Mouse (Mus musculus) forebrain, postnatal 0 days (tissue): ENCODE results near the gene Rnf38. TPM values are rescaled to one million over a fixed set of nuclear protein-coding genes. Genes with fewer than 3 reads are reported as not detected.

Source experiments
- ATAC-seq: fragments of 200-750 bp; cut with Nextera tagmentation; 2 replicates; pipeline ENCODE4 v1.8.0; 2017; ENCODE audit warnings: mild to moderate bottlenecking, moderate library complexity
- DNase-seq: peaks from one replicate; pipeline ENCODE4 v3.0.0-alpha.2; 2015
- H3K27ac ChIP-seq: fragments of 300-500 bp; sonication (generic); 2 replicates; pipeline ENCODE4 v1.5.1; 2014; ENCODE audit warnings: low read depth, mild to moderate bottlenecking, antibody characterized with exemption, low read length, moderate library complexity, mixed read lengths
- H3K27me3 ChIP-seq: fragments of 300-500 bp; sonication (generic); 2 replicates; pipeline ENCODE4 v1.6.1; 2014; ENCODE audit warnings: mild to moderate bottlenecking, low read length, mixed read lengths; ENCODE audit not compliant: insufficient read depth
- H3K36me3 ChIP-seq: fragments of 300-500 bp; sonication (generic); 2 replicates; pipeline ENCODE4 v1.6.1; 2014; ENCODE audit warnings: mild to moderate bottlenecking, moderate library complexity; ENCODE audit not compliant: insufficient read depth
- H3K4me1 ChIP-seq: fragments of 300-500 bp; sonication (generic); 2 replicates; pipeline ENCODE4 v1.6.1; 2014; ENCODE audit warnings: antibody characterized with exemption; ENCODE audit not compliant: insufficient read depth
- H3K4me2 ChIP-seq: fragments of 300-500 bp; sonication (generic); 2 replicates; pipeline ENCODE4 v1.6.1; 2014; ENCODE audit warnings: low read depth, mild to moderate bottlenecking, moderate library complexity
- H3K4me3 ChIP-seq: fragments of 300-500 bp; sonication (generic); 2 replicates; pipeline ENCODE4 v1.5.1; 2014; ENCODE audit warnings: low read depth, low read length, mixed read lengths
- H3K9ac ChIP-seq: fragments of 300-500 bp; sonication (generic); 2 replicates; pipeline ENCODE4 v1.6.1; 2014; ENCODE audit warnings: mild to moderate bottlenecking
- H3K9me3 ChIP-seq: fragments of 300-500 bp; sonication (generic); 2 replicates; pipeline ENCODE4 v1.6.1; 2016; ENCODE audit warnings: low read length
- CTCF ChIP-seq: sonication (generic); IDR thresholded peaks from 2 replicates; pipeline ENCODE4 v1.5.1; 2016; ENCODE audit warnings: antibody characterized with exemption, control low read depth, low read depth
- WGBS: fragments of 180-500 bp; shearing (Covaris S2); extraction: QIAGEN DNeasy Blood & Tissue Kit; methylation state at CpG from one replicate; pipeline ENCODE4 v1.1.7; 2014; 5-methylcytosine and 5-hydroxymethylcytosine counted together
- polyA plus RNA-seq: library from polyadenylated mRNA; unstranded; fragments of >200 nt; fragmentation: Nextera tagmentation; extraction: Ambion mirVana; gene quantifications from 2 replicates; pipeline ENCODE4 v1.2.1, GENCODE M21; 2015
- total RNA-seq: library from RNA; depleted of rRNA; stranded (reverse); fragments of >200 nt; gene quantifications from 2 replicates; pipeline ENCODE4 v1.2.3, GENCODE M21; 2014

Rnf38 gene
- total and polyA plus RNA-seq, 2 experiments from 2014 or later = 17.6 to 82.7 TPM

DNA sequence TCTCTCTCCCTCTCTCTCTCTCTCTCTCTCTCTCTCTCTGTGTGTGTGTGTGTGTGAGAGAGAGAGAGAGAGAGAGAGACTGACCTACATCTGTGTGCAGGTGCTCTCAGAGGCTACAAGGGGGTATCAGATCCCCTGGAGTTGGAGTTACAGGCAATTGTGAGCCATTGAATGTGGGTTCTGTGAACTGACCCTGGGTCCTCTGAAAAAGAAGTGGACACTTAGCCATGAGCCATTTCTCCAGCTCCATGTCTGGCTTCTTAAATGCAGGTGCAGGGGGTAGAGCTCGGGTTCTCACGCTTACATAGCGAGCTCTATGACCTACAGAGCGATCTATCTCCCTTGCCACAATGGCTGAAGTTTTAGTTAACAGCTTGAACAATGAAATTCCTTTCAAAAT, 25.5 kb upstream of the Rnf38 start:
- no peak overlapping the region for H3K4me2 ChIP-seq
- H3K4me3 ChIP-seq = no peak overlapping the region
- DNase-seq (no peak), ATAC-seq (no peak)
- no peaks in the 10 kb centered on the region for H3K36me3 ChIP-seq
- H3K27me3 ChIP-seq = no peaks in the 10 kb centered on the region
- no peaks in the 10 kb centered on the region for H3K4me1 ChIP-seq
- WGBS = 72% methylated on average over 4 of the region's 4 CpGs
- H3K9ac ChIP-seq = no peak overlapping the region
- no peak for TF ChIP-seq CTCF
- H3K9me3 ChIP-seq = no peaks in the 10 kb centered on the region
- no peak overlapping the region for H3K27ac ChIP-seq

DNA sequence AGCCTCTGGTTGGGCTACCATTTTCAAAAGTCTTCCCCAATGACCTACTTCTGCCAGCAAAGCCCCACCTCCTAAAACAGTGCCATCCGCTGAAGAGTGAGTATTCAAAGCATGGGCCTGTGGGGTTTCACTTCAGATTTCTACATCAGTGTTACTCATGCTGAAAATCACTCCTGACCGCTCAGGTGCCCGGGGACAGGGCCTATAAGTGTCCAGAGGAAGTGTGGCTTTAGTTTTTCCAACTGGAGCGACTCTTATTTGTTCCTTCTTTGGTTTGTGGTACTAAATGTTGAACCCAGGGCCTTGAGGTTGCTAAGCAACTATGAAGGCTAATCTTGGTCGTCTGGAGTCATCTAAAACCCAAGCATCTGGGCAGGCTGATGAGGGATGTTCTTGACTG, 21.0 kb upstream of the Rnf38 start:
- ATAC-seq (no peak), DNase-seq (no peak)
- Histone ChIP-seq H3K27ac (no peak overlapping the region), H3K4me1 (0 out of 2 replicates have a peak, but pooled peaks cover 4% of the 10 kb centered on the region), H3K36me3 (no peaks in the 10 kb centered on the region), H3K4me3 (no peak overlapping the region), H3K9ac (no peak overlapping the region), H3K4me2 (no peak overlapping the region), H3K9me3 (no peaks in the 10 kb centered on the region), H3K27me3 (no peaks in the 10 kb centered on the region)
- WGBS = 77% methylated on average over 5 of the region's 5 CpGs
- TF ChIP-seq CTCF = no peak

DNA sequence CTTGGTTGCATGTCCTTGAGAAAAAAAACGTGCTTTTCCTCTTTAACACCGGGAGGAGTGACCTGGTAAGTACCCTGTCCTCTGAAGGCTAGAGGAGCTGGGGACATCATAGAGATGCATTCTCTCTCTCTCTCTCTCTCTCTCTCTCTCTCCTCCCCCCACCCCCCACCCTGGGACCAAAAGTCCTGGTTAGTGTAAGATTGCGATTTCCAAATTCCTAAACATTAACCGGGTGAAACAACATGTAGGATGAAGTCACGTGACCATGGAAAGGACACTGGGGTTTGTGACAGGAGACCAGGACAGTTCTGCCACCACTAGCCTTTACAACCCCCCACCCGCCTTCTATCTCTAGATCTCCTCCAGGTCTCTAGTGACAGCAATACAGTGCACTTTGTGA, 19.6 kb upstream of the Rnf38 start:
- WGBS = 19% methylated on average over 6 of the region's 6 CpGs
- no peaks in the 10 kb centered on the region for H3K36me3 ChIP-seq
- DNase-seq = no peak
- no peak for TF ChIP-seq CTCF
- no peak overlapping the region for H3K27ac ChIP-seq
- no peak overlapping the region for H3K4me3 ChIP-seq
- H3K4me1 ChIP-seq = 0 out of 2 replicates have a peak, but pooled peaks cover 4% of the 10 kb centered on the region
- H3K4me2 ChIP-seq = no peak overlapping the region
- no peak overlapping the region for H3K9ac ChIP-seq
- no peaks in the 10 kb centered on the region for H3K9me3 ChIP-seq
- no peaks in the 10 kb centered on the region for H3K27me3 ChIP-seq
- no peak for ATAC-seq

DNA sequence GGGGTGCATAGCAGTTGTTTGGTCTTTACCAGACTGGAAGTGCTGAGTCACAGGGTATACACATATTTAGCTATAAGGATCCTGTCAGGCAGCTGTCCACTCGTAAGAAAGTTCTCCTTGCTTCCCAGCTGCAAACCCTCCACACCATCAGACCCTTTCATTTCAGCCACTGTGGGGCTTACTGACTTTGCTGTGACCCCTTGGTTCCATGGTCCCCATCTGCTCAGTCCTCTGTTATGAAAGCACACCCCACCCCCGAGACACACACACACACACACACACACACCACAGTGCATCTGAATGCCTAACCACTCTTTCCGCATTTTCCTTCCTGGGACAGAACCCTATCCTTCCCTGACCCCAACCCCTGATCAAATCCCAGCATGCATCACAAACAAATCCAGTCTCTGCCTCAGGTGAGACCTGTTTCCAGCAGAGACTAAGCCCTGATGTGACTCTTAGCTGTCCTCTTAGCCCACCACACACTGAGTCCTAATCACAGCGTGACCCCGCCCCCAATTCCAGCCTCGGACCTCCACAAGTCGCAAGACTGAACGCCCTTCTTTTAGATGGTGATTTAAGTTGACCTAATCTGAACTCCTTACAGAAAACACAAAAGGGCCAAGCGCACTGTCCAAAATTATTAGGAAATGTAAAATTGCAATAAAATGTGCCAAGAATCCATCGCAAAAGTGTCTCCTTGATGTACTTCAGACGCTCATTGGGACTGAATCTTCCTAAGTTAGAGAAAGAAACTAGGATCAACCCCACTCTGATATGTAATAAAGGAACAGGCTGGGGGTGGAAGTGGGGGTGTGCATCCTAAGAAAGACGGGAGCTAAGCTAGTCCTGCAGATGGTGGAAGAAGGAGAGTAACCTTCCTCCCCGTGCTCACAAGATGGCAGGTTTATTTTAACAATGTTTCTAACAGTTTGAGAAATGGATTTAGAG, 18.7 kb upstream of the Rnf38 start:
- 12% methylated on average over 13 of the region's 13 CpGs for whole genome bisulfite sequencing
- ATAC-seq = no peak
- no peaks in the 10 kb centered on the region for H3K9me3 ChIP-seq

DNA sequence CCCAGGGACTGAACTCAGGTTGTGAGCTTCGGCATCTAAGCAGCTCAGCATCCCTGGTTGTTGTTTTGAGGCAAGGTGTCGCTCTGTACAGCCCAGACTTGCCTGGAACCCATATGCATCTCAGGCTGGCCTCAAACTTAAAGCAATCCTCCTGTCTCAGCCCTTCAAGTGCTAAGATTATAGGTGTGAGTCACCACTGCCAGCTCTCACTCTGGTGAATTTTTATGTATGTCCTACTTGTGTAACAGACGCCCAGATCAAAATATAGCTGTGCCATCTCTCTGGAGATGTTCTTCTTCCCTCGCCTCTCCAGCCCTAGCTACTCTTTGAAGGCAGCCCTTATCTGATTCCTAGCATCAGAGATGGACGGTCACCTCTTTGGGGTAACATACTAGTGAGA, 17.9 kb upstream of the Rnf38 start:
- H3K36me3 ChIP-seq = no peaks in the 10 kb centered on the region

More for the DNA sequence above, 18.7 kb upstream of the Rnf38 start:
- H3K4me3 ChIP-seq = no peak overlapping the region
- no peak overlapping the region for H3K4me2 ChIP-seq
- peaks cover 7% of the 10 kb centered on the region; the same call in 1 of the 2 replicates for H3K4me1 ChIP-seq
- no peak overlapping the region for H3K27ac ChIP-seq
- no peak for DNase-seq
- H3K27me3 ChIP-seq = no peaks in the 10 kb centered on the region
- H3K36me3 ChIP-seq = no peaks in the 10 kb centered on the region
- TF ChIP-seq CTCF = no peak
- H3K9ac ChIP-seq = no peak overlapping the region

DNA sequence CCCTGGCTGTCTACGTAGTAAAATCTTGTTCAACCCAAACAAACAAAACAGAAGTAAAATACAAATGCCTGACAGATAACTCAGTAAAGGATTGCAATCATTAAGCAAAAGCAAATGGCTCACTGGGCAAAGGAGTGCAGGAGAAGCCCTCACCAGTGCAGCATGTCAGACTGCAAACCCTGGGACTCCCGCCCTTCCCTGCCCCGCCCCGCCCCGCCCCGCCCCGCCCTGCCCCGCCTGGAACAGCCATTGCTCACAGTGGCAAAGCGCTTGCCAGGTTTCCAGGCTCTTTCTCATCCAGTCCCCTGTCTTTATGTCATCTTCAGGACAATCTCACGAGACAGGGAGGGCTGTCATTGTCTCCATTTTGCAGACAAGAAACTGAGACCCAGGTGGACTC, 16.1 kb upstream of the Rnf38 start:
- WGBS = 9% methylated on average over 10 of the region's 10 CpGs
- H3K36me3 ChIP-seq = no peaks in the 10 kb centered on the region

More for the DNA sequence above, 17.9 kb upstream of the Rnf38 start:
- peaks cover 9% of the 10 kb centered on the region; the same call in 1 of the 2 replicates for H3K4me1 ChIP-seq
- TF ChIP-seq CTCF = no peak
- H3K4me2 ChIP-seq = no peak overlapping the region
- WGBS = 88% methylated on average over 5 of the region's 5 CpGs
- no peaks in the 10 kb centered on the region for H3K9me3 ChIP-seq
- no peak for DNase-seq
- no peaks in the 10 kb centered on the region for H3K27me3 ChIP-seq
- H3K27ac ChIP-seq = no peak overlapping the region
- no peak overlapping the region for H3K4me3 ChIP-seq
- H3K9ac ChIP-seq = no peak overlapping the region
- no peak for ATAC-seq

More for the DNA sequence above, 16.1 kb upstream of the Rnf38 start:
- Histone ChIP-seq H3K4me3 (no peak overlapping the region), H3K27ac (no peak overlapping the region), H3K27me3 (no peaks in the 10 kb centered on the region), H3K4me1 (peaks cover 9% of the 10 kb centered on the region; the same call in 1 of the 2 replicates), H3K9ac (no peak overlapping the region), H3K4me2 (peak overlapping the region; percentile 10; the same call in 1 of the 2 replicates), H3K9me3 (no peaks in the 10 kb centered on the region)
- DNase-seq (no peak), ATAC-seq (no peak)
- no peak for TF ChIP-seq CTCF
